Mouse (Mus musculus) regulatory T cell (primary cell): ENCODE results near the gene Prkce.

Experiments used
- in situ Hi-C: fragments of 300-600 bp; cut with MboI, MseI; formaldehyde crosslinking; loops from one replicate; pipeline ENCODE4 v1.15.1; 2025; ENCODE audit warnings: high pct_unique_total_duplicates

The Prkce gene

DNA sequence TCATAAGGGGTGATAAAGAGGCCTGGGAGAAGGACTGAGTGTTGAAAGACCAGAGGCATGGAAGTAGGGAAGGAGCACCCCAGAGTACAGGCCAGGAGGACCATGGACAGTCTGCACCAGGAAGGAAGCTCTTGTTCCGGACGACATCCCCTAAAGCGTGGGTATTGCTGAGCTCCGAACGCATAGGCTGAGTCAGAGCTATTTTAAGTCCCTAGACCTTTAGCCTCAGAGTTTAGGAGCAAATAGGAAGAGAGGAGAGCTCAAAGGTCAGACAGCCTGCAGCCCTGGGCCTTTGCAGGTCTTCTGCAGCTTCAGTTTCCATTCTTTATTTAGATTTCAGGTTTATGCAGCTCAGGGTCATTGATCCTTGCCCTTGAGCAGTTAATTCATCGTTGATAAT is 433.5 kb downstream of the Prkce start:
- in situ Hi-C loops = no loop called here

DNA sequence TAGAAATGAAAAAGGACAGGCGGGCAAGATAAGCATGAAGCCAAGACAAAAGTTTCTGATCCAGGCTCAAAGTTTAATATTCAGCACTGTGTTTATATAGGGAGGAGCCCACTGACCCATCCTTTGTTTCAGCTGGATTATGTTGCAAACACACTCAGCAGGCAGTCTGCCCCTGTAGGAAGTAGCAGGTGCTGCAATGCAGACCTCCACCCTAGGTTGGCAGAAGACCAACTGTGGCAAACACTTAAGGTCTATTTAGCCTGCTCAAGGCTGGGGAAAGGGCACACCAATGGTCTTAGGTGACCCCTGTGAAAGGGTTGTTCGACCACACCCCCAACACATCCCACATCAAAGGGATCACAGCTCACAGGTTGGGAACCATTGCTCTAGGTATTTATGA is 434.3 kb downstream of the Prkce start:
- in situ Hi-C loops = no loop called here

DNA sequence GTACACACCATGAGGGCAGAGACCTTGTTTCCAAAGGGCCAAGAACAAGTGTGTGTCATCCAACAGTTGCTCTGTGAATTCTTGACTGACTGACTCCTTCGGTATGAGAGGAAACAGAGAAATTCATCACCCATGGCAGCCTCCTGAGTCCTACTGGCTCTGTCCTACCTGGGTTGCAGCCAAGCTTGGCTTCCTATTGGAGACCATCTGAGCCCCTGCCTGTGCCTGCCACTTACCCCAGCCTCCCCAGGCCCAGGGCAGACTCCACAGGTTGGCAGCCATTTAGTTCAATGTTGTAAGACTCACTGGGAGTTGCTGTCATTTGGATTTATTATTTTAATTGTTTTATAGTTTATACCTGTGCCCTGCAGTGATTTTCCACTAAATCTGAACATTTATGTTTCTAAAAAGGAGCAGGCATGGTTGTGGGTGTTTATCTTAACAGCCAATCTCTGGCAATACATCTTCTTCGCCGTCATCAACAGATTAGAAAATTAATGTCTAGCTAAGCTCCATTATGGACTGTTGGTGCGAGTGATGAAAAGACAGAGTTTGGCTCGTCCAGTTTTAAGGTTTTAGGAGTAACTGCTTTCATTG is 436.4 kb downstream of the Prkce start:
- in situ Hi-C loops = no loop called here

DNA sequence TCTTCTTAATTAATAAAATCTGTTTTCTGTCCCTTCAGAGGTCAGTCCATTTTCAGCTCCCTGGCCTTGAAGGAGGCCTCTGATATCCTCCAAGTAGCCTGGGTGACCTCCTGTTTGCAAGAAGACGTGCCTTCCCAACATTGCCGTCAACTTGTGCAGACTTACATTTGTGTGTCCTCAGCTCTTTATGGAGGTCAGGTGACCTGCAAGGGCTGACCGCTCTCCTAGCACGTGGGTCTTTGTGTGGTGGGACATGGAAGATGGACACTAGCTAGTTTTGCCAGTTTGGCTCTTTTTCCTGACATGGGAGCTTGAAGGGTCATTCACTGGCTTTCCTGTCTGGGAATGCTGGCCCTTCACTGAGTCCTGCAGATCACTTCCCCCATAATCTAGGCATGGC is 440.4 kb downstream of the Prkce start:
- in situ Hi-C loops = no loop called here

DNA sequence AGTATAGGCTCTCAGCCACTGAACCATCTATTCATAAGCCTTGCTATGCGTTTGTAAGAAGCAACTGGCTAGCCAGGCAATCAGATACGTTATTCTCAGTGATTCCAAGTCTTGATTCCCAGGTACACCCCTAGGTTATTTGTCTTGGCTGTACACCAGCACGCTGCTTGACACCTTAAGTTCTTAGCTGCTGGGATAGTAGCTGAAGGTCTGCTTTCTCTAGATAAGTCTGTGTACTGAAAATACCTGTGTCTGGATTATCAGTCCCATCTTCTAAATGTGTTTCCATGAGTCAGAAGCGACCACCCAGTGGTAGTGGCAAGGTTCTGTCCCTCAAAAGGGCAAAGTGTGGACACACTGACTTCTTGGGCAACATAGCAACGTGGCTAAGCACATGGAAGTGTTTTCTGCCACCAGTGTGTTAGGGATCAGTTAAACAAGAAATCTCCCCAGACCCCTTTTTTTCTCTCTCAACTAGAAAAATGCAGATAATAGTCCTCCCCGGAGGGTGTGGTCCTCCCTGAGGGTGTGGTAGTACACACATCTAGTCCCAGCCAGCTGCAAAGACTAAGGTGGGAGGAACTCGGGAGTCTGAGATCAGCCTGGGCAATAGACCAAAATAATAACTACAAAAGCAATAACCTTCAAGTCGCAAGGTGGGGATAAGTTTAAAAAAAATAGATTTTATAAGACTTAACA is 442.8 kb downstream of the Prkce start:
- in situ Hi-C loops = no loop called here

DNA sequence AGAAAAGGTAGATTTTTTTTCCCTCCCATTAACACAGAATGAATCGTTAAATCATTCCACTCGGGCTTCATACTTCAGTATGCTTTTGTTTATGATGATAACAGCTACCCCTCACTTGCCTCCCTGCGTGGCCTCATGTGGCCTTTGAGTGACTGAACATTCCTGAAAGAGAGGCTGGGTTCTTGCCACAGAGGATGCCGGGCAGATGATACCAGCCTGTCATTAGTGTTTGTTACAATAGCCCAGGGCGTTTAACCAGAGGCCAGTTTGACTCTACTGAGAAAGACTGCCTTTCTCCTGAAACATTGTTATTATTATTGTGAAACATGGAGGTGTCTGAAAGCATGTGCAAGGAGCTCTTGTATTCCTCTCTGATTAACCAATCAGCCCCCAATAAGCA is 444.2 kb downstream of the Prkce start:
- in situ Hi-C loops = no loop called here

DNA sequence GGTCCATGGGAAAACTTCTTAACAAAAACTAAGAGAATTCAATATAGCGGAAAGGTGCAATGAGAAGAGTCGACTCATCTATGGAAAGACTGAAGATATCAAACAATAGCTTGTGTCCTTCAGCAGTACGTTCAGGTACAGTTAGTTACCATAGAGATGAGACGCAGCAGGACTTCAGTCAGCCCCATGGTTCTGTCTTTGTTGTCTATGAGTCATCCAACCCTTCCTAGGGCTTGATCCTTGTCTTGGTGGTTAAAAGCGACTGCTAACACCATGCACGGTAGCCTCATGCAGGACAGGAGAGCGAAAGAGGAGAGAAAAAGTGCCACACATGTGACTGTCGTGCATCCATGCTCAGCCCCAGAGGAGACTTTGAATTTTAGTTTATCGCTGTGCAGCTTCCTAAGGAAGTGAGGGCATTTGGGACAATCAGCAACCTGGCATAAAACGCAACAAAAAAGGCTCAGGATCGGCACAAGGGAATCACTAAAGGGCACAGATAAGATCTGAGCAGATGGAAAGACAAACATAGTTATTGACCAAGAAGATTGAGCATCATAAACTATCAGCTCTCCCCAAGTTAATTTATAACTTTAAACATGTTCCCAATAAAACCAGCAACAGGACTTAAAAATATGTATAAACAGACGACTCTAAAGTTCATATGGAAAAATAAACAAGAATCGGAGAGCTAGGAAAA is 448.2 kb downstream of the Prkce start:
- in situ Hi-C loops = no loop called here

DNA sequence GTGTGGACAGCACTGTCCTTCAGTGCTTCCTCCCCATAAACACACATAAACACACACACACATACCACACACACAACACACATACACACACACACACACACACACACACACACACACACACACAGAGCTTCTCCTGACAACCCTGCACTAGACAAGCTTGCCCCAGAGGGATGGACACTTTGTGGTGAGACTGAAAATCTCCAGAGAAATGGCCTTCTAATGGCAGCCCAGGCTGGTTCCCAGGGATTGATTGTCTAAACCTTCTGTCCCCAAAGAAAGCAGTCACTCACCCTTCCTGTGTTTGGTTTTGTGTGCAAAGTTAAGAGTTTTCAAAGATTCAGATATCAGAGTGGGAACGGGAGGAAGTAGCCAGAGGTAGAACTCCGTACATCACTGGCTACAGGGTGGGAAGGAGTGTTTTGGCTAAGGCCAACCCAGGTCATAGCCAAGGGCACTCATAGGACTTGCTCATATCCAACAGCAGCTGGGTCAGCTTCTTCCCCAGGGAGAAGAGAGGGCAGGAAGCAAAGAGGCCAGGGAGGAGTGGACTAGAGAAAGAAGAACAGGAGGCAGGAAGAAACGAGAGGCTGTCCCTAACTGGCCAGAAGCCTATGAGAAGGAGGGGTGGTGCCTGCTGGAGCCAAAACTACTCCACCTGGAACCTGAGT is 450.1 kb downstream of the Prkce start:
- in situ Hi-C loops = no loop called here

DNA sequence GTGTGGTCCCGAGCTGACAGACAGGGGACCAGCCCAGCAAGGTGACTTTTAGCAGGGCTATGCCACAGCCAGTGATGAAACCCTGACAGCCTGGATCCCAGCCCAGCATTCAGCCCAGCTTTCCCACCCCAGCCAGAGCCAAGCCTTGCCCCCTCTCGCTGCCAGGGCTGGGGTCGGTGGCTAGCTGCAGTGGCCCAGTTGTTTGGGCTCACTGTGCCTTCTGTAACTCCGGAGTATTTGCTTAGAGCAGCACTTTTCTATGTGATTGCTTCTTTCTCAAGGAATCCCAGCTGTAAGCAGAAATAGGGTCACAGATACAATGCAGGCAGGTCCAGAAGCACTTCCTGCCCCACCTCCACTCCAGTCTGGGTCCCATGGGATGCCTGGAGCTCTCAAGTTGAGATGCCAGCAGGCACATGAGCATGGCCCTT is 450.9 kb downstream of the Prkce start:
- in situ Hi-C loops = no loop called here

DNA sequence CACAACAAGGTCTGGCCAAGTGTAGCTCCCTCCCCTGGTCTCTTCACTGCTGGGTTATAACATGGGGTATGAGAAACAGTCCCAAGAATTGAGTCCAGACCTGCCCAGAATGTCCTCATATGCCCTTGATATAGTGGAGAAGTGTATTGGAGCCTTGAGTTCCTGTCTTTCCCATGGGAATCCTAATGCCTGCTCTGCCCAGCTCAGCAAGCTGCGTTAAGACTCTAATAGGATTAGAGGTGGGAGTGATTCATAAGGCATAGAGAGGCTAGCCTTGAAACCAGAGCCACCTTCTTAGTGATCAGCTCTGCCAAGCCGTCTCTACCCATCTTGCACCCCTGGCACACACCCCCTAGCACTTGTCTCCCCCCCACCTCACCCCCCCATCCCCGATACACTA is 455.3 kb downstream of the Prkce start:
- in situ Hi-C loops = no loop called here

DNA sequence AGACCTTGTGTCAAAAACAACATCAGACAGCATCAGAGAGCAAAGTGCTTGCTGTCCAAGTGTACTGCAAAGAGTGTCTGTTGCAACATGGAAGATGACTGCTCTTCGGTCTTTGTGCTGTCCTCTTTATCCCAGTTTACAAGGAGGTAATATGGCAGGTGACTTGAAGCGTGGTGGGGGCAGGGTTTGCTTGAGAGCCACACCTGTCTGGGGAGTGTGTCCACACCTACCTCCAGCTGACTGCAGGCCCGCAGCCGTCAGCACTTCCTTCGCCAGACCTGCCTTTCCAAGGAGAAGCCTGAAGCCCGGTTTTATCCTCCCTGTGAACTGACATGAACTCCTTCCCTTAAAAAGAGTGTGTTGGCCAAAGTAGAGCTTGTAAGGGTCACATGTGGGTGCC is 458.9 kb downstream of the Prkce start:
- in situ Hi-C loops = no loop called here

DNA sequence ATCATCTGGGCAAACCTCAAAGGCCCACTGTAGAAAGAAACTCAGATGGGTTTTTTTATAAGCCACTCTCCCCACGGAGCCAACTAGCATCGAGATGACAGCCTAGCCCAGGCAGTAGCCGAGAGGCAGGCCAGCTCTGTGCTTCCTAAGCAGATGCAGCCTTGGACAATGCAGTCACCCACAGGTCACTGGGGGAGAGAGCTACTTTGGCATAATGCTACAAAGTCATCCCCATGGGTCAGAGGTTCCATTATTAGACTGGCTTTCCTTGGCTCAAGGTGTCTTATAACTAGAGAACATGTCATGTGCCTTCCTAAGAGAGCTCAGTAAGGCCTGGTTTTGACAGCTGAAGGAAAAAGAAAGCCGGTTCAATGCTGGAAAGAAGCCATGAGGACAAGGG is 465.5 kb downstream of the Prkce start:
- in situ Hi-C loops = no loop called here

DNA sequence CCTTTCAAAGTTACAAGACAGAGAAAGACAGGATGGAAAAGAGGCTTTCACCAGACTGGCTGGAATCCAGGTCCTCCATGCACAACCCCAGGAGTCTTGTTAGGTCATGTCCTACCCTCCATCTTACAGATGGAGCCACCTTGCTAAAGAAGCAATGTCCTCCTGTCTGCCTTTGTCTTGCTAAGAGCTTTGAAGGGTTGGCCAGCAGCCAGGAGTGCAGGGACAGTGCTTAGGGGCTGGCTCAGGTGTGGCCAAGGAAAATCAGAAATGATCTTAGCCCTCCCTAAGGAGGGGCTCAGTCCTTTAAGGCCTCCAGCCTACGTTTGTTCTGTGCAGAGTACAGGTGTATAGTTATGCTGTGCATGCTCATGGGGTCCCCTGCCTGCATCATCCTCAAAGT is 469.7 kb downstream of the Prkce start:
- in situ Hi-C loops = no loop called here

DNA sequence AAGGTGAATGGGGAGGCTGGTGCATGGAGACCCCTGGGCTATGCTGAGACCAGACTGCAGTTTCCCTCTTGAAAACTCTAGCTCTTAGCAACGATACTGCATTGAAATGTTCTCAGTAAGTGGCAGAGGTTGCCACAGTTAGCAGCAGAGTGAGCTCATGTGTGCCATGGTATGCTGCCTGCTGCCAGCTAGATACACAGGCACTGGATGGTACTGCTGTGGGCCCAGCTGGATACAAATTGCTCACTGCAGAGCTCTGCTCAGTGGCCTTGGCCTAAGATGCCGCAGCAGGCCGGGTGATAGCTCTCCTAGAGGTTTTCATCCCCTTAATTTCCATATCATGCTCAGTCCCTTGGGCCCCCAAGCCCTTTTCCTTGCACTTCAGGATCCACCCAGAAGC is 471.7 kb downstream of the Prkce start:
- in situ Hi-C loops = no loop called here

DNA sequence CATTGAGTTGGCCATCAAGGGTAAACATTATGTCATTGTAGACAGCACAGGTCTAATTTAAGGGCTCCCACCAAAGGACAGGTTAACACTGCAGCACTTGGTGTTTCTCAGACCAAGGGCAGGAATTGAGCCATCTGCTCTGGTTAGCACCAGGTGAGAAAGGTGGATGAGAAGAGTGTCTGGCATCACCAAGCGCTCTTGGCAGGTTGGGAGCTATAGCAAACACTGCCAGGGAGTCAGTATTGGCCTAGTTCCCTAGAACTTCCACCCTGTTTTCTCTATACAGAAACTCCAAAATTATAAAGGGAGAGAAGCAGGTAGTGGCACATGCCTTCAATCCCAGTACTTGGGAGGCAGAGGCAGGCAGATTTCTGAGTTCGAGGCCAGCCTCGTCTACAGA is 479.6 kb downstream of the Prkce start:
- in situ Hi-C loops = loop anchor here (5.0 kb wide), 1 partner anchor 50 kb away; no protein-coding TSS in a partner anchor

DNA sequence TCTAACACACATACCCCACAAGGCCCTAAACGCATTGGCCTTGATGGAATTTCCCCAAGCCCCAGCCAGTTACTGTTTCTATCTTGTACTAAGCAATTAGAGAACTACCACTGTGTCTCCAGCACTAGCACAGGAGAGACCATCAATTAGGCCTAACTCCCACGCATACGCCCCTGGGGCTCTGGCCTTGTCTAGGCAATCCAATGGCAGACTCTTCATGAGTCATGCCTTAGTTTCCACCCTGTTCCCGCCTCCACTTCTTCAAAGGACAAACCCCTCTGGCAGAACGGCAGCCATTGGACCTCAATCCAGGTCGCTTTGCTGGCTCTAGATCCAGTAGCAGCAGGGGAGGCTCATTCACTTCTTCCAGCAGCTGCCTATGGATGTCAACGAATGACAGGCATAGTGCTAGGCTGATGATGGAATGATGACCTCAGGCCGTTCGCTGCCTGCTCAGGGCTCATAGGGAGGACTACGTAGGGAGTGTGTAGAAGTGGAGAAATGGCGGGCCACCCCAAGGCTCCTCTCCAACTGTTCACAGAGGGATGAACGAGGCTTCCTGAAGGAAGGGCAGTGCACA is 481.4 kb downstream of the Prkce start:
- in situ Hi-C loops = loop anchor here (5.0 kb wide), 1 partner anchor 48 kb away; no protein-coding TSS in a partner anchor

DNA sequence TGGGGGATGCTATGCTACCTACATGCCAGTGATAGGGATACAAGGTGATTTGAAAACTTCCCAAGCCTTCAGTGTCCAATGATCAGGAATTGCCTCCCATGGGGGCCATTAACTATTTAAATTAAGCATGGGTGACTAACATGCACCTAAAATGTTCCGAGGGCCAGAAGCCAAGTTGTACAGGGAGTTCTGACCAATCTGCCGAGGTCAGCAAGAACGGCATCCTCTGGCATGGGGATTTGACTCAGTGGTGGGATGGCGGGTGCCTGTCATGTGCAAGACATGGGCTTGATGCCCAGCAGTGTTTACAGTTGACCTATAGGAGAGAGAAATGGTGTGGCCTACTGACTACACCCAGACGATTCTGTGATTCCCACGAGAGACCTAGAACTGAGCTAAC is 482.7 kb downstream of the Prkce start:
- in situ Hi-C loops = no loop called here

DNA sequence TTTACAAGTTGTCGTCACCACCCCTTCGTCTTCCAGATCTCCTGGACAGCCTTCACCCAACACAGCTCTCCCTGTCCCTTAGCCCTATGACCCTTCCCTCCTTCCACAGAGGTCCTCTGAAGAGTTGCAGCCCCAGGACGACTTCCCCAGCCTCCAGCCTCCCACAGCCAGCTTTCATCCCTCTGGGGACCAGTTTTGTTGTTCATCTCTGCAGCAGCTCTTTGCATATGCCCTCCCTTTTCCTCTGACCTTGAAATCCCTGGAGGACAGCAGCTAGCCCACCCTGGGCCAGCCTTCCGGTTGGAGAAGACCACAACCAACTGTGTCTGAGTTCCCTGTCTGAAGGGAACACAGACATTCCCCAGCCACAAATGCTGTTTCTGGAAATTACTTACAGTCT is 483.5 kb downstream of the Prkce start:
- in situ Hi-C loops = no loop called here

DNA sequence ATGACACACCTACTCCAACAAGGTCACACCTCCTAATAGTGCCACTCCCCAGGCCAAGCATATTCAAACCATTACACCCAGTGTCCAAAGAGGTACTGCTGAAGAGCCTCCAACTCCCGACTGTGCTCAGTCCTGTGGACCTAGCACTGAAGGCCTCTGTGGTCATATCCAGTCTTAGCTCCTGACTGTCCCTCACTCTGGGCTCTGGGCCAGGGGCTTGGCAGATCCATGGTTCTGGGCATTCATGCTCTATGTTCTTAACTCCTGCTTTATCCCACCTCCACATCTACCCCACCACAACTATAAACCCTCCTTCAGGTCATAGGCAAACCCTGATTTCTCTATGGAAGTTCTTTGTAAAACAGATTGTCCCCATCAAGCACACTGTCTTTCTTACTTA is 485.2 kb downstream of the Prkce start:
- in situ Hi-C loops = no loop called here

DNA sequence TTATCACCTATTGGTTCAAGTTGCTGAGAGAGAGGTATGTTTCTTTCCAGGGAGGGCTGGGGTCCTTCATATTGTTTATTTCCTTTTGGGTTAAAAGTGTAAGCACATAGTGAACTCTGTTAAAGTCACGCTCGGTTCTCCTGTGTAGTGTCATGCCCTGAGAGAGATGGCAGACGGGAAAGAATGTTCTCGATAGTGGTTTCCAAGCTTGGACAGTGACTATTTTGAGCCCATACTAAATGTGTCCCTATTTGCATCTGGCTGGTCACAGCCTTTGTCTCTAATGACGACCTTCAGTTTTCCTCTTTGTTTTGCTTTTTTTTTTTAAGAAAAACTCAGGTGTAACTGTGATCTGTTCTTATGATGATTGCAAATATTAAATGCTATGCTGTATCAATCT is 488.8 kb downstream of the Prkce start:
- in situ Hi-C loops = no loop called here

DNA sequence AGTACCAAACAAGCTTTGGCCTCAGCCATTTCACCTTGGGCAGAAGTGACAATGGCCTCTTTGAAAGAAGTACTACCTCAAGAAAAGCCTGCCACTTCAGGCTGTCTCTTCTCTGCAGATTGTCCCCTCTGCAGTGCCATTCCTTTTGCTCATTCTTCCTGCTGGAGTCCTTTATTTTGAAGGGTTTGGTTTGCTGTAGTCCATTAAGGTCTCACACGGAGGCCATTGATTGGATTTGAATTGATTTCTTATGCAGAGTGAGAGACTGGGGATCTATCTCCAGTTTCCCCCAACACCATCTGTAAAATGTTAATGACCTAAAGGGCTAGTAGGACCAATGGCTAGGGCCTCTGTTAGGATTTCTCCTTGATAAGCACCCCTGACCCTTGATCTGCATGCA is 494.7 kb downstream of the Prkce start:
- in situ Hi-C loops = loop anchor here (10.0 kb wide), 1 partner anchor 1272 kb away; no protein-coding TSS in a partner anchor

DNA sequence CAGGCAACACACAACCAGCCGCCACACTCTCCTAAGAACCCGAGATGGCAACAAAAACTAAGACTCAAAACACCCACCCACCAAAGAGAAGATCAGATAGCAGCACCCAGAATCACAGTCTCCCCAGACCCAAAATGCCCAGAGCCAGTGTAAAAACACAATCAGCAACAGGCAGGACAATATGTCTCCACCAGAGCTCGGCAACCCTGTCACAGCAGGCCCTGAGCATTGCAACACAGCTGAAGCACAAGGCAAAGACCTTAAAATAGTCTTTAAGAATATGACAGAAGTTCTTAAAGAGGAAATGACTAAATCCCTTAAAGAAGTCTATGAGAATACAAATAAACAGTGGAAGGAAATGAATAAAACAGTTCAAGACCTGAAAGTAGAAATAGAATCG is 495.9 kb downstream of the Prkce start:
- in situ Hi-C loops = loop anchor here (10.0 kb wide), 1 partner anchor 1271 kb away; no protein-coding TSS in a partner anchor
